Mouse (Mus musculus) C2C12 (cell line): ENCODE data around the gene Mafg.

Experiments used
- CEBPB ChIP-seq: IDR thresholded peaks from one replicate; pipeline ENCODE4 v1.6.1; 2011; ENCODE audit warnings: low read depth, mild to moderate bottlenecking, control low read depth, moderate library complexity
- CTCF ChIP-seq: IDR thresholded peaks from one replicate; pipeline ENCODE4 v1.5.1; 2011; ENCODE audit not compliant: control insufficient read depth, insufficient read depth, insufficient read length
- MAX ChIP-seq: IDR thresholded peaks from one replicate; pipeline ENCODE4 v1.6.1; 2011; ENCODE audit warnings: mild to moderate bottlenecking, control low read depth
- MYOG ChIP-seq: IDR thresholded peaks from one replicate; pipeline ENCODE4 v1.6.1; 2011; ENCODE audit not compliant: control insufficient read depth, insufficient read length; ENCODE audit errors: extremely low read depth
- USF1 ChIP-seq: IDR thresholded peaks from one replicate; pipeline ENCODE4 v1.6.1; 2011; ENCODE audit warnings: low read depth, mild to moderate bottlenecking, control low read depth, moderate library complexity

DNA sequence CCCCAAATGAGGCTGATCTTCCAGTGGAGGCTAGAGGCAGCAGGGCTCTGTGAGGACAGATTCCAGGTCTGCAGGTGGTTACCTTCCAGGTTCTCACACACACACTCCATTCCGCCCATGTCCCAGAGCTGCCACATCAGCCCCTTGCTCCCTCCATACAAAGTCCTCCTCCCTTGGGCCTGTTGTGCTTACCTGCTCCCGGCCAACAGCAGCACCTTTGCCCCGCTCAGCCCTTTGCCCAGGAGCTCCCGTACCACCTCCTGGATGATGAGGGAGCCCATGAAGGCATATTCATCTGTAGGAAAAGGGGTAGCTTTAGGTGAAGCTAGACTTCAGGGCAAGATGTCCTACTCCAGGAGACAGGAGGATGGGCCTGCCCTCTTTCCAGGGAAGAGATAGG is 23.9 kb upstream of the Mafg start:
- TF ChIP-seq CTCF, result no peak
- TF ChIP-seq MAX, result no peak
- no peak for TF ChIP-seq USF1
- no peak for TF ChIP-seq MYOG
- no peak for TF ChIP-seq CEBPB
